Mouse (Mus musculus): ENCODE measurements around the gene Adgrv1. TPM values are rescaled to one million over a fixed set of nuclear protein-coding genes. Genes with fewer than 3 reads are reported as not detected.

Adgrv1 gene
- total RNA-seq, 4 experiments from 2014 or later: 0.05 to 0.38 (median 0.30) TPM

DNA sequence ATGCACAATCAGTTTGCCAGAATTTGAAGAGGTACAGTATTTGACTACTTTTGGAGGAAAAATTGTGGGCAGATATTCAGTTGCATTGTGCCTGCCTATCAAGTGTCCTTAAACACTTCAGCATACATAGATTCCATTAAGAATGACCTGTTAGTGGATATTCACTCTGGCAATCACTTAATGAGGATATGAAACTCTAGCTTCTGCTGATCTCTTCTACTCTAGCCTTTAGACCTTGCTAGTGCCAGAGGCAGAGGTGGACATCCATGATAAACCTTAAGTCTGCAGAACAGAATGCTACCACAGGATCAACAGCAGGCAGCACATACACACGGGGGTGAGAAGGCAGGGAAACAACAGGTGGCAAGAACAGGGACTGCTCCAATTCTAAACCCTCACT is 488.5 kb downstream of the Adgrv1 start:
- no peak for DNase-seq (ENCODE audit: low spot score)

DNA sequence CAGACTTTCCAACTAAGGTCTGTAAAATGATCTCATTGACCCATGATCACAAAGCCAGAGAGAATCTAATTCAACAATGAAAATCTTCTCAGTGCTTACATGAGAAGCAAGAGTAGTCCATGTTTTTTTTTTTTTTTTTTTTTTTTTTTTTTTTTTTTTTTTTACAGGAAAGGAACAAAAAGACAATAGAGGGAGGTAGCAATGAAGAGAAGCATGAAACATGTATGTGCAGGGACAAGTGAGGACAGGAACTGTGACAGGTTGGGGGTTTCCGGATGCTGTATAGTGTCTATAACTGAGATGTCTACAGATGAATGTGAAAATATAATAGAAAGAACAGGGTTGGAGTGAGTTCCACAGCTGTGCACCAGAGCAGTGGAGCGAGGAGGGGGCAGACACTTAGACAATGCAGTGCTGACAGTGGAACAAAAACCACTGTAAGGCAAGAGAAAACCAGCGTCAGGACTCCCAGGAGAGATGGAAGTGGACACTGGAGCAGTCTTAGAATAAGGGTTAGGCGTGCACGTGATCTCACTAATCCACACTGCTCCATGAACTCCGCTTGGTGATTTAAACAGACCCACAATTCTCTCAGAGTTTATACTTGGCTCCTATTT is 490.6 kb downstream of the Adgrv1 start:
- DNase-seq (ENCODE audit: low spot score): no peak

DNA sequence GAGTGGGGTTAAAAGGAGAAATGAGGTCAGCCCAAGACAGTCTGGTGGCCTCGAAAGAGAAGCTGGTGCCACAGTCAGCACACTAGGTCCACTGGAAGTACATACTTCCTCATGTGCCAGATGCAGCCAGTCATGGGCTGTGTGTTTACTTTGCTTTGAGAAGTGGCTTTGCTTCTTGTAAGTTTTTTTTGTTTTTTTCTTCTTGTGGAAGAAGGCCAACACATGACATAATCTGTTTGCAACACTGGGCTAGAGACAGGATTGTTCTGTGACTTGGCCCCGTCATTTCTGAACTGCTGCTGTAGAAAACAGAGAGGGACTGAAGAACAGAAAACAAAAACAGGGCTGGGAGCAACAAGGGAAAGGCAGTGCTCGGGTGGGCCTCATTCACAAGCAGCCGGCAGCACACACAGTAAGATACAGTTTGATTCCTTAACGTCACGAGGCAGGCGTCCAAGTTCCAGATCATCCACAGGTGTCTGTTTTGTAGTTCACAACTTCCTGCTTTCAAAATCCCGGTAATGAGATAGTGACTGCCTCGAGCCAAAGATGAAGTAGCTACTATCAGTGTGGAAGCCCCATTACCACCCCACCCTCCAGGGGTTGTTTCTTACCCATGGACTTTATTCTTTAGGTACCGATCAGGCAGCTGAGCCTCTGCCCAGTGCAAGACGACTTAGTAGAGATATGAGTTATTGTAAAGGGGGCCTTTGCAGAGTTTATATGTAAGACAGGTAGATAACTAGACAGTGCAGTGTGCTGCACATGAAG is 496.1 kb downstream of the Adgrv1 start:
- peak; percentile 91 for DNase-seq (ENCODE audit: low spot score)

DNA sequence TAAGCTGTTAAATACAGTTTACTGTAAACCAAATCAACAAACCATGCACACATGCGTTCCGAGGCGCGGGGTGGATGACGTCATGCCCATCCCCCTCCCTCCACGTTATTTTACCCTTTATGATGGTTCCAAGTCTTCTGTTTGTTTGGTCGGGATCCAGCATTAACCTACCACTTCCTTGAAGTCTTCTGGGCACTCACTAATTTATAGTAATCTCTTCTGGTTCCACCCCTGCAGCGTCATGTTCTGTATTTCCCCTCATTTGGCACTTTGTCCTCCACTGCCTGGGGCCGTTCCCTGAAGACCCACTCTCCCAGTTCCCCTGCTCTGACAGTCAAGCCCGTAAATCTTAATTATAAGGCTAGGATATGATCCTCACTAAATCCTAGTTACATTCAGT is 497.0 kb downstream of the Adgrv1 start:
- DNase-seq (ENCODE audit: low spot score): no peak

DNA sequence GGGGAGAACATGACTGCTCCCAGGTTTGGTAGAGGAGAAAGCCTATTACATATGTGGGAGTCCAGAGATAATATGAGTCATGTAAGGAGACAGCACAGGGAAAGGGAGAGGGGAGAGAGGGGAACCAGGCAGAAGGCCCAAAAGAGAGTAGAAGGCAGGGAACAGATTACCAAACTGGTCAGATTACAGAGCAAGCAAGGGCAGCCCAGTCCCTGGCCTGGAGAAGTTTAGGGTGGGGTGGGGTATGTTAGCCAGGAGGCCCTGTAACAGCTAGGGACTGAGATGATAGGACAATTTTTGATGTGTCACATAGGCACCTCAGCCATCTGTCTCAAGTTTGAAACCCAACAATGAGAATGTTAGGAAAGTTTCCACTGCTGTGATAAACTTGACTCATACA is 498.5 kb downstream of the Adgrv1 start:
- DNase-seq (ENCODE audit: low spot score): no peak

DNA sequence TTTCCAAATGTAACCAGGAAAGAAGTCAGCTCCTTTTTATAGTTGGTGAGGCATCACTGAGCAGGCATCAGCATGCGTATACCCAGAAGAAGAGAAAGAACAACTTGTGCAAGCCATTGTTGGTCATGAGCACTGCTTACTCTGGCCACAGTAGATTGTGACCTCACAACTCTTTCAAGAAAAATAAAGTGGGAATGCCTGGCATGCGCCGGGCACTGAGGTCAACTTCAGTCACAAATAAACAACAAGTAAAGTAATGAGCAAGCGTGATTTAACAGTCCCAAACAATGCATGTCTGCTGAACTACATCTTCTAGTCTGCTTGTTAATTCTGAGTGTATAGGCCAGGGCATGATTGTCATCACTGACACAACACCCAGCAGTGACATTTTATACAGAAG is 499.6 kb downstream of the Adgrv1 start:
- DNase-seq (ENCODE audit: low spot score): peak; percentile 26

DNA sequence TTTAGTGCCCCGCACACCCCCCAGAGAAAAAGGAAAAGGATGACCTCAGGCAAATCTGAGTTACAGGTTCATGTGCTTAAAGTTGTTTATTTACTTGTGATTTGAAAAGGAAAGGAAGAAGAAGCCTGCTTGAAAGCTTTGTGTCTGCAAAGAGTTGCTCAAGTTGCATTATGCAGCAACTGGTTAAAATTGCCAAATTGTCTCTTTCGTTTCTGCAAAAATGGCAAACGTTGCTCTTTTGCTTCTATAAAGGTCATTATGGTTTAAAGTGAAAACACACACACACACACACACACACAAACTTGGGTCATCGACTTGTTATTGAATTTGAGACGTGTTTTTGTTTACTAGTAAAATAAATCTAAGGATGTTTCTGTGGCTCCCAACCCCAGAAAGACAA is 500.3 kb downstream of the Adgrv1 start:
- no peak for DNase-seq (ENCODE audit: low spot score)

DNA sequence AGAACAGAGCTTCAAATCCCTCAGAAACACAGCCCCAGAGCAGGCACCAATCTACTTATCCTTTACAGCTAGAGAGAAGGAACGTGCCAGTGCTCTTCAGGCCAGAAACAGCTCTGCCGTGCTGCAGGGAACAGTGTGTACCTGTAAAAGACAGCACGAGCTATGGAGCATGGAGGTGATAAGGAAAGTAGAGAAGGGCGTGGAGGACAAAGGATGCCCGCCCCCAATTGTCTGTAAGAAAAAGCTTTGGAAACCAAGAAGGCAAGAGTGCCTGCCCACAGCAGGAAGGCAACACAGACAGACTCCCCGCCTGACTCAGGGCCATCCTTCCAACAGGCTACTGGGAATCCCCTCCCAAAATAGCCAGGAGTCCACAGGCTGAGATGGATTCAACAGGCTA is 501.1 kb downstream of the Adgrv1 start:
- peak; percentile 63 for DNase-seq (ENCODE audit: low spot score)

DNA sequence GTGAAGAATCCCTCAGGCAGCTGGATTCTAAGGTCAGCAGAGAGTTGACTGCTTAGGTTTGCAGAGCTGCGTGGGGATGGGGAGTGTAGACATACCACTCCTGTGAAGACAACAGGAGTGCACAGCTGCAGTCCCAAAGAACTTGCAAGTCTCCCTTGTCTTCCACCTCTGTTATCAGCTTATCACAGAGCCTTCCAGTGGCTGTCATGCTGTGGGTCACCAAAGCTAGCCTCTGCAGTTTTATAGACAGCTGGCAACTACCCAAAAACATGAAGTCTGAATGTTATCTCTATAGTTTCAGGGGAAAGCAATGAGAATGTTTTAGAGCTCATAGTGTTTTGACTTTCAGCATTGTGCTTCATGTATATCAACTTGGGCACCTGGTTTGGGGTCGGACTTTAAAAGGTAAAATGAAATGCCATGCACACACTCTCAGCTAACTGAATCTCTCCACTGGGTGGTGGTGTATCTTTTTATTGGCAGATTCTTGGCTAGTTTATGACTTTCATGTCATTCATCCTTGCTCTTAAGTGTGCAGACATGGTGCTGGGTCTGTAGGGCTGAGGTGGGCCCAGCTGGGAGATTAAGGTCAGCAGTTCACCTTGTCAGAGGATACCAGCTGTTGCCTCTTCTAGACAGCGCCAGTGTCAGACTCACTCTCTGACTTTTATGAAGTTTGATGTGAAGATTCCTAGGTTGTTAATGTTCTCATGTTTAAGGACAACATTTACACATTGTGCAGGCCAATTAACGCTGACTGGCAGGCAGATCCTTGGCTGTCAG is 502.0 kb downstream of the Adgrv1 start:
- DNase-seq (ENCODE audit: low spot score): no peak

DNA sequence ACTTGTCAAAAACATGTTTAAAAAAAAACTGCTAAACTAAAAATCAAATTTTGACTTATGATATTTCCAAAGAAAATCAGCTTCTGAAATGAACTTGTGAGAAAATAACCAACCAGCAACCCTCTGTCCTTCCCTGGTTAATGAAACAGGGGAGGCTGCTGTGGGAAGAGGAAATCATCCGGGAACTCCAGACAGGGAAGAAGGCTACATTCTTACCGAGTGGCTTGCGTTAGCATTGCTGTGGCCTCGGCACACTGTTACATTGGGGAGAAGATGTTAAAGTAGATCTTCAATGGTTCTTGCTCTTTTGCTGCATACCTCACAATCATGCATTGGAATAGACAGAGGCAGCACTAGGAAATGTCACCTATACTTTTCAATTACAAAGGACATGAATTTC is 507.1 kb downstream of the Adgrv1 start:
- no peak for DNase-seq (ENCODE audit: low spot score)

DNA sequence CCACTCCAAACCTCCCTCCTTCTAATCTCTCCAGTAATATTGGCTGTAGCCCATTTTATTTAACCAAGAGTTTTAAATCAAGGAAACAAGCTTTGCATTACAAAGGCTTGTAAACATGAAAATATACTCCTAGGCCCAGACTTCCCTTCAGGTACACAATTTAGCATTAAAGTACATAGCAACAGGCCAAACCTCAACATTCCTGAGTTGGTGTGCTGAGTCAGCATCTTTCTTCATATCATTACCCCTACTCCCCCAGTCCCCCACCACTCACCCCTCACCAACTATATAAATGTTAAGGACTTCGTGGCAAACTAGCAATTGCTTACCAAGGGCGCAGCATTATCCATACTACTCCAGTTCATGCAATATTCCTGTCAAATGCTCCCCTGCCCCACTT is 510.7 kb downstream of the Adgrv1 start:
- DNase-seq (ENCODE audit: low spot score): no peak

DNA sequence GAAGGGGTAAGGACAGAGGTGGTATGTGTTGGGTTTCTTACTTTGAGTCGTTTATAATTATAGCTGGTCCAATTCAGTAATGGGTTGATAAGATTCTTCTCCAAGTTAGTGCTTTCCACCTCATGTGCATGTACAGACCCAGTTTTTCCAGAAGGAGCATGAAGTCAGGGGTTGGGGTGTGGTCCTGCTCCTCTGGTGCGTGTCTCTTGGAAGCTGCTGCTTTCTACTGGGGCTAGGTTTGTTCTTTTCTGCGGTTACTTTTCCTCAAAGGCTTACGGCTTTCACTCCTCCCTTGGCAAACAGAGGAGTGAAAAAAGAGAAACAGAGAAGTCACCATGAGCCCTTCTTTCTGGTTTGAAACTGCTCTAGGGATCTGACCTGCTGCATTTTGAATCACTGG is 522.5 kb downstream of the Adgrv1 start:
- no peak for DNase-seq (ENCODE audit: low spot score)

DNA sequence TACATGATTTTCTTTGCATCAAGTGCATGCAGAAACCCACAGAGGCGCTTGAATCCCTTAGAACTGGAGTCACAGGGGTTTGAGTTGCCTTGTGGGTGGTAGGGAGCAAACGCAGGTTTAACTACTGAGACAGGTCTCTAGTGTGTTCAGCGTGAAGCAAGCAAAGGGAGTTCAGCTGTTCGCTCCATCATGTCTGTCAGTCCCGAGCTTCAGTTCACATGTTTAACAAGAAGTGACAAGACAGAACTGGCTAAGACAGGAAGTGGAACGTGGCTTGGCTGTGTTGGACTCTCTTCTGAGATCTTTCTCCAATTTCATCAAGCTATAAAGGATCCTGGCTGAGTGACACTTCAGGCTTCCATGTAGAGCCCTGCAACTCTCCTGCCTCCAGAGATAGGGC is 523.3 kb downstream of the Adgrv1 start:
- no peak for DNase-seq (ENCODE audit: low spot score)

DNA sequence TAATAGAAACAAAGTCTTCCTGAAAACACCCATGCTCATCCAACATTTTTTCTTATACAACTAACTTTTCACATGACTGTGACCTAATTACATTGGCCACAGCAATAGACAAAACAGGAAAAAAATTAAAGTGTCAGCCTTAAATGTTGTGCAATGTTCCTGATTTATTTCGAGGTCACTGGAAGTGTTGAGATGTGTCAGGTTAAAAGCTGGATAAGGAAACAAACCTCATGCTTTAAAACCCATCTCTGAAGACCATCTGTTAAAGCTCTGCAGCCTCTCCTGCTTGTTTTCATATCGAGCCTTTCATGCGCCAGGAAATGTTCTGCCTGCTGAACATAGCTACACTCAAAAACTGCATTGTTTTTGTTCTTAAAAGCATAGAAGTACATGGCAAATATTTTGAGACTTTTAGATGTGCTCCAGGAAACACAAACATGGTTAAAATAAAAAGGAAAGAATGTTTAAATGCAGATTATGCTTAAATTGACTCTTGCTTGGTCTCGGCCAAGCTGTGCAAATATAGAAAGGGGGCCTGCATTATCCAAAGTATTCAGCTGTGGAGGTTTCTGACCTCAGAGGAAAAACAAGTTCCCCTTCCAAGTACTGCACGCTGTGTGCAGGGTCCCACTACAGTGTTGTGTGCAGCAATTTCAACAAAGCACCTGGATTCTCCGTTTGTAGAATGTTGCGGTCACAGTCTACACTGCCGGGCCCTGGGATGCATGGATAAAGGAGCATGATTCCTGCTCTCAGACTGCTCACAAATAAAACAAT is 524.2 kb downstream of the Adgrv1 start:
- peak; percentile 58 for DNase-seq (ENCODE audit: low spot score)

DNA sequence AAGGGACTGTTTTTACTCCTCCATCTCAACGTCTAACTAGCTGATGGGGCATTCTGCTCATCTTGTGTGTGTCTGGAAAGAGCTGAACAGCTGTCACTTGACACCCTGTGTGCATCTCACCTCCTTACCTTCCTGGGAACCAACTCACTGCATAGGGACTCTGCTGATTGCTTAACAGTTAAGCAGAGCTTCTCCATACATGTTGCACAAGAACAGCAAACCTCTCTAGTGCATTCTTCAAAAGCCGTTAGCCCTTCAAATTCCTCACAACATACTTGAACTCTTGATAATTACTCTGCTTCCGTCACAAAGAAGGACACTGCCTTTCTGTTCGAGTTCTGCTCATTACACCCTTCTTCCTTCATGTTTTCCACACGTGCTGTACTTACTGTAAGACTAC is 525.5 kb downstream of the Adgrv1 start:
- no peak for DNase-seq (ENCODE audit: low spot score)

DNA sequence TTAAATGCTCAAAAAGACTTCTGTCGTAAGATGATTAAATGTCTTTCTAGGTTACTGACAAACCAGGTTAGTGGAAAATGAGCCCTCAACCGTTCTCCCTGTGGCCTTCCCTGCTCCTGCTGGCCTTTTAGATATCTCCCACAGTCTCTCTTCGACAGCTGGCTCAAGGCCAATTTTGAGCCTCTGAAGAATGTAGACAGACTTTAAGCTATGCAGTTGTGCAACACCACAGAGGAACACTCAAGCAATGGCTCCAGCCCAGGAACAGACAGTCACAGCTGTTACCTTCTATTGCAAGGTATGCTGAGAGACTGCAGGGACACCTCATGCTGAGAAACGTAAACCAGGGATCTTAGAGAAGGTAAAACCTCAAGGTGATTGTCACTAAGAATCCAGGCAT is 529.2 kb downstream of the Adgrv1 start:
- peak; percentile 50 for DNase-seq (ENCODE audit: low spot score)

DNA sequence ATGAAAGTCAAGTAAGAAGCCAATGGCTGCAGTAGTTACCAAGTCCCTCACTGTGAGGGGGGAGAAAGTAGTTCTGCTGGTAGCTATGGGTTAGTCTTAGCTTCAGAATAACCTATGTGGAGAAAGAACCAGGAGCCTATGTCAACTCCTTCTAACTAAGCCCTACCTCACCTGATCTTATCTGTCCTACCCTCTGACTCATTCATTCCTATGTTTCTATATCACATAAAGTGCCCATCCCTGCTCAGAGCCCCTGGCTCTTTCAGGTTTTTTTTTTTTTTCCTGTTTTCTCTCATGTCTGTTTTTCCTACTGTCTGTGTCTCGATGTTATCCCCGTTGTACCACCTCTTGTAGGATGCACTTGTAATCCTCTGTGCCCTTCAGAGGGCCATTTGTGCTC is 536.5 kb downstream of the Adgrv1 start:
- no peak for DNase-seq (ENCODE audit: low spot score)

DNA sequence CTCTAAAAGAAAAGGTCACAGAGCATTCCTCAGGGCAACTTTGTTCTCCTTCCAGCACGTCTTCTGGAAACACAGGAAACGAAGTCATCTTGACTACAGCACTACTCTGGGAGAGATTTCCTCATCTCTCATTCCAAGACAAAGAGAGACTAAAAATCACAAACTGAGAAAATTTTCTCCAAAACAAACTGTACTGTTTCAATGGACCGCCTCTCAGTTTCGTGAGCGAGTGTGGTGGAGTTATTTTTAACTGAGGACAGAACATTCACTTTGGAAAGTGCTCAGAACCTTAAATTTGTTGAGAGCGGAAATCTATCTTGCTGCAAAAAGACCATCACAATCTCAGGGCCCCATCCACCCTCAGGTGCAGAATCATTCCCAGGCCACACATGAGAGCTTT is 538.4 kb downstream of the Adgrv1 start:
- peak; percentile 41 for DNase-seq (ENCODE audit: low spot score)

DNA sequence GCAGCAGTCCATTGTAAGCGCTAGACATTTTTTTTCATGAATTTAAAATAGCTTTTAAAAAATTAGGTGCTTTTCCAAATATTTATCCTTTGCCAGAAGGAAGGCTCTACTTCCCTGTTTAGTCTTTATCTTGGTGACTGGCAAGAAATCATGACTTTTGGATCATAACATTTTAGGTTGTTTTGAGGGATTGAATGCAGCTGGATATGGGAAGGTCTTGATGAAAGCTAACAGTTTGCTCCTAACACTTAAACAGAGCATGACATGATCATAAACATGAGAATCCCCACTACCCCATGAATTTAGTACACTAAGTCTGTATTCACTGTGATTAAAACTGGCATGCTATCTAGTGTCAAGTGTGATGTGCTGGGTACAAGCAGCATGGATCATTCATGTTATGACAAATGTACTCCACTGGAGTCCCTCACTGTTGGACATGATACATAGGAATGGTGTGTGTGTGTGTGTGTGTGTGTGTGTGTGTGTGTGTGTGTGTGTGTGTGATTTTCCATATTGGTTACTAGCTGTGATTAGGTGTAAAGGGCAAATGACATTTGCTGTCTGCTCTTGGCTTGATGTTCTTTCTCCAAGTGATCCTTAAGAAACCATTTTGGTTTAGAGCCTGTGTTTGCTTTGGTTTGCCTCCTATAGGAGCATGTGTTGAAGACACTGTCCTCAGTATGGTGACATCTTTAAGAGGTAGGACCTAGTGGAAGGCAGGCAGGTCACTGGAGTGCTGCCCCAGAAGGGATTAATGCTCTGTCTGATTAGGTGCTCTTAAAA is 542.7 kb downstream of the Adgrv1 start:
- DNase-seq (ENCODE audit: low spot score): no peak

DNA sequence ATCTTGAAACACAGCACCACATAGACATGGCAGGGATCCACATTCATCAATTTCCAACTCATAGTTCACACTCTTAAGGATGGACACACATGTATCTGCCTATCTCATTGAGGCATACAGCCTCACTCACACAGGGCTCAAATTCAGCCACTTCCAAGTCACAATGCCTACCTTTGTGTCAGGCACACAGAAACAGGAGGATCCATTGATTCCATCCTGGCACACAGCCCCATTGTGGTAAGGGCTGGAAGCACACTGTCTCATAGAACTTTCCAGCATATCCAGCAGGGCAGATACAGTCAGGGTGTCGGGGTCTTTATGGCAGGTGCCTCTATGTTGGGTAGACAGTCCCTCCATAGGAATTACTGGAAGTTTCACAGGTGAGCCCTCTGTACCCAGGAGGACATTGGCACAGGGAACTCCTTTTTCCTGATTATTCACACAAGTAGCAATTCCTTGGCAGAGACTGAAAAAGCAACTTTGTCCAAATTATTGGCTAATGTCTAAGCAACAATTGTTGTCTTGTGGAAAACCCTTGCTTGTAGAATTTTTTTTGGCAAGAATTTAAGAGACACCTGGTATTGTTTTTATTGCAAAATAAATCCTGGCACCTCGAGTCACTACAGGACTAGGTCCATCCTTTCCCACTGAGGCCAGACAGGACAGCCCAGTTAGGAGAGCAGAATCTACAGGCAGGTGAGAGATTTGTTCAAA is 545.8 kb downstream of the Adgrv1 start:
- DNase-seq (ENCODE audit: low spot score): no peak

DNA sequence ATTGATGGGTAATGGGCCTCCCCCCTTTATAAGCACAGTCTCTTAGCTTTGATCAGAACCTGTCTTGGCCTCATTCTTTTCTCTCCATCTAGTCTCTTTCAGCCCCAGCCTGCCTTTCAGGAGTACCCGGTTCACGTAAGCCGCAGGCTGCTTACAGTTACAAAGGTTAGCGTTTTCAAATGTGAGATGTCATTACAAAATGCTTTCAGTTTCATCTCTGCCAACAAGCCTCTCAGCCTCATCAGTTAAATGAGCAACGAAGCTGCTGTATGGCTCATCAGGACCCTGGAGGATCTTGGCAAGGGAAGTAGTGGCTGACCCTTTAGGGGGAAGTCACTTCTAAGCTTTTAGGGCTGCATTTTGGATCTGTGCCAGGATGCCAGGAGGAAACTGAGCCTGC is 560.7 kb downstream of the Adgrv1 start:
- no peak for DNase-seq (ENCODE audit: low spot score)

Data from heart, adult 8-10 months (tissue).